Mouse (Mus musculus) heart, postnatal 0 days (tissue): ENCODE measurements around the gene Ppp1r9a.

Source experiments
- CTCF ChIP-seq: IDR thresholded peaks from 2 replicates; pipeline ENCODE4 v1.5.1; 2016; ENCODE audit warnings: antibody characterized with exemption, control low read depth, low read depth
- EP300 ChIP-seq: IDR thresholded peaks from 2 replicates; pipeline ENCODE4 v1.6.1; 2016; ENCODE audit warnings: antibody characterized with exemption, low read depth

GRCm38 (mm10) chr6:4978249-4978648 lies 75.5 kb downstream of the Ppp1r9a start:
- TF ChIP-seq EP300: no peak
- no peak for TF ChIP-seq CTCF
